Mouse (Mus musculus) kidney, embryonic 16.5 days (tissue): ENCODE data around the gene Jmjd1c. TPM values are rescaled to one million over a fixed set of nuclear protein-coding genes. Genes with fewer than 3 reads are reported as not detected.
A peak's percentile ranks its signal among the peaks of the same experiment; 100 is the strongest.

Experiments used
- ATAC-seq: fragments of 200-750 bp; cut with Nextera tagmentation; 2 replicates; pipeline ENCODE4 v1.8.0; 2017; ENCODE audit warnings: moderate TSS enrichment; ENCODE audit not compliant: low FRiP score, low TSS enrichment
- H3K27ac ChIP-seq: fragments of 300-500 bp; sonication (generic); 2 replicates; pipeline ENCODE4 v1.5.1; 2014; ENCODE audit warnings: low read length
- H3K27me3 ChIP-seq: fragments of 300-500 bp; sonication (generic); 2 replicates; pipeline ENCODE4 v1.6.1; 2014; ENCODE audit warnings: low read length, control low read depth, mixed read lengths; ENCODE audit not compliant: insufficient read depth
- H3K36me3 ChIP-seq: fragments of 300-500 bp; sonication (generic); 2 replicates; pipeline ENCODE4 v1.6.1; 2014; ENCODE audit warnings: low read length, control low read depth, mixed read lengths; ENCODE audit not compliant: insufficient read depth
- H3K4me1 ChIP-seq: fragments of 300-500 bp; sonication (generic); 2 replicates; pipeline ENCODE4 v1.6.1; 2014; ENCODE audit warnings: low read length, control low read depth, mixed read lengths; ENCODE audit not compliant: insufficient read depth
- H3K4me2 ChIP-seq: fragments of 300-500 bp; sonication (generic); replicated peaks from 2 replicates; pipeline ENCODE4 v1.6.1; 2014; ENCODE audit warnings: low read depth, low read length
- H3K4me3 ChIP-seq: fragments of 300-500 bp; sonication (generic); 2 replicates; pipeline ENCODE4 v1.5.1; 2014; ENCODE audit warnings: mild to moderate bottlenecking, low read length
- H3K9ac ChIP-seq: fragments of 300-500 bp; sonication (generic); replicated peaks from 2 replicates; pipeline ENCODE4 v1.6.1; 2014; ENCODE audit warnings: low read length
- H3K9me3 ChIP-seq: fragments of 300-500 bp; sonication (generic); 2 replicates; pipeline ENCODE4 v1.6.1; 2016; ENCODE audit warnings: low read length, control low read depth
- WGBS: fragments of 180-500 bp; shearing (Covaris S2); extraction: QIAGEN DNeasy Blood & Tissue Kit; methylation state at CpG from one replicate; pipeline ENCODE4 v1.1.7; 2014; 5-methylcytosine and 5-hydroxymethylcytosine counted together
- polyA plus RNA-seq: library from polyadenylated mRNA; unstranded; fragments of >200 nt; fragmentation: Nextera tagmentation; extraction: Ambion mirVana; gene quantifications from 2 replicates; pipeline ENCODE4 v1.2.1, GENCODE M21; 2015

Gene Jmjd1c
- polyA plus RNA-seq, 1 experiment from 2014 or later = 30.5 TPM

DNA sequence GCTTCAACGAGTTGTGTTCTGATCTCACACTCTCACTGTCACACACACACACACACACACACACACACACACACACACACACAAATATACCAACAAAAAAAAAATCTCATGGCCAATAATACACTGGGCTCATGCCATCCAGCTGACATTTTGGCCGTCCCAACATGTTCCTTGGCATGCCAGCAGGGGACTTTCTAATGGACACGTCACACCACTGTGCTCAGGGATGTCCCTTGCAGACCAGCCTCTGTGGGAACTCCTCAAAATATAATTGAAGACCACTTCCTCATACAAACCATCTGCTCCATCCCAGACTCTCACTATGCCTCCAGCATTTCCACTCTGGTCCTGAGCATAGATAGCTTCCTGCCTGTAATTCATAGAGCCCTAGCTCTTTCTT lies 29.5 kb upstream of the Jmjd1c start:
- no peak for ATAC-seq
- Histone ChIP-seq H3K9me3 (no peaks in the 10 kb centered on the region), H3K27me3 (no peaks in the 10 kb centered on the region), H3K9ac (no peak overlapping the region), H3K4me2 (no peak overlapping the region), H3K4me1 (peaks cover 8% of the 10 kb centered on the region; the same call in 1 of the 2 replicates), H3K36me3 (0 out of 2 replicates have a peak, but pooled peaks cover 2% of the 10 kb centered on the region), H3K4me3 (no peak overlapping the region), H3K27ac (no peak overlapping the region)
- 84% methylated on average over 3 of the region's 3 CpGs for WGBS

DNA sequence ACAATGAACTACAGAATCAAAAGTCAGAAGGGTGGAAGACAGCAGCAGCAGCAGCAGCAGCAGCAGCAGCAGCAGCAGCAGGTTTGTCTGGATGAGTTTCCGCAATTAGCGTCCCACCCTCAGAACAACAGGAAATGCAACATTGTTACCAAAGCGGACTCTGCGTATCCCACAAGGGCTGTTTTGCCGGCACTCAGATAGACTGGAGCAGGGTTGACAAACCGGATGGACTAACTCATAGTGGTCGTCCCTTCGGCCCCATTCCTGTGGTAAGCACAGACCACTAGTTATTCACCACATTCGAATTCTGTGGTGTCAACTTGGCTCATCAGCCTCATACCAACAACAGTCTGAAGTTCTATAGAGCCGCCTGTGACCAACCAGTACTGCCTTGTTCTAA lies 26.9 kb upstream of the Jmjd1c start:
- ATAC-seq = no peak
- WGBS = 87% methylated on average over 10 of the region's 10 CpGs
- no peak overlapping the region for H3K27ac ChIP-seq

DNA sequence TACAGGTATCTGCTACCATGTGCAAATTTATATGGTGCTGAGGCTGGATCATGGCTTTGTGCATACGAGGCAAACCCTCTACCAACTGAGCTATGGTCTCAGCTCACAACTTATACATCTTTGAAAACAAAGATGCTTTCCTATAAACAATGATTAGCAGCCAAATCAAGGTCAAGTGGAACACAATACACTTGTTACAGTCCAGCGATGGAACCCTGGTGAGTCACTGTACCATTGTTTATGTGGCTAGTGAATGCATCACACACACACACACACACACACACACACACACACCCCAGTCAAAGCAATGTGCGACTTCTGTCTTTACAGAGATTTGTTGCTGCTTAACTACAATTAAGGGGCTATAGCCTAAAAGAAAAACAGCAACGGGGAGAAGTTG lies 24.5 kb upstream of the Jmjd1c start:
- H3K27ac ChIP-seq = no peak overlapping the region
- 0 out of 2 replicates have a peak, but pooled peaks cover 2% of the 10 kb centered on the region for H3K36me3 ChIP-seq
- H3K4me1 ChIP-seq = peaks cover 7% of the 10 kb centered on the region; the same call in 1 of the 2 replicates
- ATAC-seq = no peak
- 54% methylated on average over 4 of the region's 4 CpGs for whole genome bisulfite sequencing
- no peaks in the 10 kb centered on the region for H3K27me3 ChIP-seq
- no peak overlapping the region for H3K4me2 ChIP-seq
- no peaks in the 10 kb centered on the region for H3K9me3 ChIP-seq
- H3K9ac ChIP-seq = no peak overlapping the region
- H3K4me3 ChIP-seq = no peak overlapping the region

More for the DNA sequence above, 26.9 kb upstream of the Jmjd1c start:
- Histone ChIP-seq H3K4me2 (no peak overlapping the region), H3K36me3 (0 out of 2 replicates have a peak, but pooled peaks cover 2% of the 10 kb centered on the region), H3K9me3 (no peaks in the 10 kb centered on the region), H3K27me3 (no peaks in the 10 kb centered on the region), H3K9ac (no peak overlapping the region), H3K4me3 (no peak overlapping the region), H3K4me1 (0 out of 2 replicates have a peak, but pooled peaks cover 5% of the 10 kb centered on the region)

DNA sequence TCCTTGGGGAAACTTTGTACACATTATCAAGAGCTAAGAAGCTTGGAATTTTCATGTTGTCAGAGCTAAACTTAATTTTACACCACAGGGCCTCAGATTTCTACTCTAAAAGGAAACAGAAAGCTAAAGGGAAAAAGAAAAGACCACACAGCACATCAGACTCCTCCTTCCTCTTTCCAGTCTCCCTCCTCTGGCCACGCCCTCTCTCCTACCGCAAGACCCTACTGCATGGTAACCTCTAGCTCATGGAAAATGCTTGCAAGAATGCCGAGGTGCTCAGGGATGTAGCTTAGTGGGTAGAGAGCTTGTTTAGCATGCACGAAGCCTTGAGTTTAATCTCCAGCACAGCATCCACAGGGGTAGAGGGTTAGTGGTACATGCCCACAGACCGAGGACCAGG lies 24.0 kb upstream of the Jmjd1c start:
- 0 out of 2 replicates have a peak, but pooled peaks cover 2% of the 10 kb centered on the region for H3K36me3 ChIP-seq
- H3K9ac ChIP-seq = no peak overlapping the region
- H3K4me1 ChIP-seq = peaks cover 11% of the 10 kb centered on the region; the same call in 1 of the 2 replicates
- no peaks in the 10 kb centered on the region for H3K9me3 ChIP-seq
- no peak overlapping the region for H3K4me2 ChIP-seq
- H3K27ac ChIP-seq = no peak overlapping the region
- WGBS = 86% methylated on average over 5 of the region's 5 CpGs
- H3K4me3 ChIP-seq = no peak overlapping the region
- no peak for ATAC-seq
- no peaks in the 10 kb centered on the region for H3K27me3 ChIP-seq

DNA sequence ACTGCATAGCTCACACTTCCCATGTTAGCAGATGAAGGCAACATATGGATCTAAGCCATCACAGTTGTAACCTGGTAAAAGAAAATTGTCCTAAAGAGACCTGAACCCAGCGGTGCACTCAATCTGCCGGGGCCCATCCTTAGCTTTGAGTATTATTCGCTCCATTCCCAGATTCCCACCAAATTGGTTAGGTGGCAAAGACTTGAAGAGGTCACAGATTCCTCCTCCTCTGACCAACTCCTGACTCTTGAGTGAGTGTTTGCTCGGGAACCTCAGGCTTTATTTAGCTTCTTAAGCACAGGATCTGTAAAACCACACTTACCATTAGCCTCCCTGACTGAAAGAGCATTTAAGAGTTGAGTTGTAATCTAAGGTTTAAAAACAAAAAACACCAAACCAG lies 23.3 kb upstream of the Jmjd1c start:
- no peaks in the 10 kb centered on the region for H3K27me3 ChIP-seq
- peaks cover 14% of the 10 kb centered on the region; the same call in 1 of the 2 replicates for H3K4me1 ChIP-seq
- no peaks in the 10 kb centered on the region for H3K9me3 ChIP-seq
- no peak overlapping the region for H3K27ac ChIP-seq
- H3K36me3 ChIP-seq = 0 out of 2 replicates have a peak, but pooled peaks cover 2% of the 10 kb centered on the region
- no peak overlapping the region for H3K4me2 ChIP-seq
- 94% methylated on average over 4 of the region's 4 CpGs for WGBS
- H3K9ac ChIP-seq = no peak overlapping the region
- H3K4me3 ChIP-seq = no peak overlapping the region
- ATAC-seq = no peak

DNA sequence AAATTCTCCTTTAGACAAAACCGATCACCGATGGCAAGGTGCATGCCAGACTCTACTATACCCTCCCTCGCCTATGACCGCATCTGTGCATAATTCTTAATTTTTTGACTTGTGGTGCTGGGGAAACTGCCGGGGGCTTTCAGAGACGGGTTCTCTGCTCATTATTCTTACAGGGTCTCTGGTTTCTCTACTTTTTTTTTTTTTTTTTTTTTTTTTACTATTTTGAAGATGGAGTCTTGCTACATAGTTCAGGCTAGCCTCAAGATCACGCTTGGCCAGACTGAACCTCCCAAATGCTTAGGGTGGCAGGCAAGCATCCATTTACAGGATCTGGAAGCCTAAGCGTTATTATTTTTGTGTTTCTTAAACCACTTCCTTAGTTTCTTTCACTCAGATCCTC lies 22.3 kb upstream of the Jmjd1c start:
- no peak overlapping the region for H3K4me3 ChIP-seq
- WGBS = 84% methylated on average over 8 of the region's 8 CpGs

DNA sequence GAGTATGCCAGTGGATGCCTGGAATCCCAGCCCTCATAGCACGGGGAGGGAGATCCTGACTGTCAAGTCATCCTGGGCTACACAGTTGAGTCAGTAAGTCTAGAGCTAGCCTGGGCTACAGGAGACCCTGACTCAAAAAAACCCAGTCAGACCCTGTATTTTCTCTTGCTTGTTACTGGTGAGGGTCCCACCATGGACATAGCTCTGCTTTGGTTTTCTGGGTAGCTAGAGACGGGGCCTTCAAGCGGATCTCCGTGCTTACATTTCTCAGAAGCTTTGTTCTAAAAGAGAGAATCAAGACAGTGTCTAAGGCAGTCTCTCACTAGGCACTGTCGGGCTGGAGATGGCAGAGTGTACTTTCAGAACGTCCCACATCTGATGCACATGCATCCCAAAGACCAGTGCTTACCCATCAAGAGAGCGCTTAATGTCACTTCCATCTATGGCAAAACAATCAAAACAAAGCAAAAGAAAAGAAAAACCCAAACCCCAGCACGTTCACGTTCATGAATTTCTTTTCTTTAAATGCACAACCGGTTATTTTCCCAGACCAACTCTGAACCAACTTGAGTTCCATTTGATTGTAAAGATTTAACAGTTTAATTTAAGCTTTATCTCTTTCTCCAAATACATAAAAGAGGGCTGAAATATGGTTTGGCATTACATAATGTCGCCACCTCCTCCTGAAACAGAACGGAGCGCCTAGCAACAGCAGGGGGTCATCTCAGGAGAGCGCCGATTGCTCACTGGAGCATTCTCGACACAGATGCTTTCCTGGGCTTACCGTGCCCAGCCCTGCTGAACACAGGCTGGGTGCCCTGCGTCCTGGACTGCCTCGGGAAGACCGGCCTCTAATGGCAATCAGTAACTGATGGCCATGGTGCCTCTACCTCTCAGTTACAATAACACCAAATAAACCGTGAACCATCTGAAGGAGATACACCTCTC lies 19.7 kb upstream of the Jmjd1c start:
- Histone ChIP-seq H3K36me3 (no peaks in the 10 kb centered on the region), H3K27ac (no peak overlapping the region), H3K27me3 (no peaks in the 10 kb centered on the region), H3K4me3 (no peak overlapping the region), H3K4me1 (peaks cover 20% of the 10 kb centered on the region), H3K4me2 (0 out of 2 replicates have a peak overlapping the region, but pooled peaks have one; percentile 1), H3K9ac (no peak overlapping the region), H3K9me3 (no peaks in the 10 kb centered on the region)
- WGBS = 55% methylated on average over 21 of the region's 21 CpGs
- ATAC-seq = peak; percentile 71

More for the DNA sequence above, 22.3 kb upstream of the Jmjd1c start:
- no peak overlapping the region for H3K27ac ChIP-seq
- peaks cover 14% of the 10 kb centered on the region; the same call in 1 of the 2 replicates for H3K4me1 ChIP-seq
- no peaks in the 10 kb centered on the region for H3K27me3 ChIP-seq
- H3K4me2 ChIP-seq = no peak overlapping the region
- 0 out of 2 replicates have a peak, but pooled peaks cover 2% of the 10 kb centered on the region for H3K36me3 ChIP-seq
- H3K9ac ChIP-seq = no peak overlapping the region
- no peaks in the 10 kb centered on the region for H3K9me3 ChIP-seq
- no peak for ATAC-seq

DNA sequence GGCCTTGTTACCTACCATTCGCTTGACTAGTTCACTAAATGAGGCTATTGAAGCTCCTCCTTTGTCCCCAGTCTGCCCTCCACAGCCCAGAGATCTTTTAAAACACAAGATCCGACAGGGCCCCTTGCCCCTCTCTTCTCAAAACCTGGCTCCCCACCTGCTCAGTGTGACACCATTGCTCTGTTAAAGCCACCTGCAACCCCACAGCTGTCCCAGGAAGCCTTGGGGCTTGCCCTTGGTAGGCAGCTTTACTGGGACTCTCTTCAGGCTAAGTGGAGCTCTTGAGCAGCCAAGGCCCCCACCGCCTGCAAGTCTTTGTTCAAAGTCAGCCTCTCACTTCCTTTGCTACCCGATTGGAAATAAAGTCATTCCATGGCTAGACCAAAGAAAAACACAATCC lies 16.9 kb upstream of the Jmjd1c start:
- 41% methylated on average over 4 of the region's 4 CpGs for WGBS
- H3K27me3 ChIP-seq = no peaks in the 10 kb centered on the region
- no peak; the same call in 1 of the 2 replicates for ATAC-seq
- no peaks in the 10 kb centered on the region for H3K9me3 ChIP-seq
- no peak overlapping the region for H3K4me3 ChIP-seq
- no peaks in the 10 kb centered on the region for H3K36me3 ChIP-seq
- H3K9ac ChIP-seq = no peak overlapping the region
- H3K27ac ChIP-seq = no peak overlapping the region; the same call in 1 of the 2 replicates
- H3K4me1 ChIP-seq = peaks cover 17% of the 10 kb centered on the region
- H3K4me2 ChIP-seq = no peak overlapping the region

DNA sequence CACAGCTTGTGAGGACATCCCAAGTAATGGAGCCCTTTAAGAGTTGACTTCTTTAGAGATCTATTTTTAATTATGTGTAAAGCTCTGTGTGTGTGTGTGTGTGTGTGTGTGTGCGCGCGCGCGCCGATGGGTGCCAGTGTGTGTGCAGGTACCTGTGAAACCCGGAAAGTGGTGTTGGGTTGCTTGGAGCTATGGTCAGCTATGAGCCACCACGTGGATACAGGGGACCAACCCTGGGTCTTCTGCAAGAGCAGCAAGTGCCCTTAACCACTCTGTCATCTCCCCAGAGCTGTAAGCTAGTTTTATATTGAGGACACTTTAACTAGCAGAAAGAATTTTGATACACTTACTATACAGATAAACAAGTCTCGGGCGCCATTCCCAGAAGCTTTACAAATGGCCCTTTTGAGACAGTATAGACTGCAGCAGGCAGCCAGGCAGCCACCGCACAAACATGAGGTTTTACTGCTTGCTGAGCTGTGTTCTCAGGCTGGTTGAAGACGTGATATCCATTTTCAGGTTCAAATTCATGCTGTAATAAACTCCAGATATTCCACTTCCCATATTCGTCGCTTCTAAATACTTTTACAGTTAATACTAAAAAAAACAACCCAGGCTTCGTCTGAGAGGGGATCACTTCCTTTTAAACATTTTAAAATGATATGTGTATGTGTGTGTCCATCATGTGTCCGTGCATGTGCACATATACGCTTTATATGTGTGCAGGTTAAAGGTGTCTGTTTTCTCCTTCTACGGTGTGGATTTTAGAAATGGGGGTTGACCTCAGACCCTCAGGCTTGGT lies 14.5 kb upstream of the Jmjd1c start:
- no peak overlapping the region for H3K27ac ChIP-seq
- peaks cover 22% of the 10 kb centered on the region for H3K4me1 ChIP-seq
- H3K9me3 ChIP-seq = no peaks in the 10 kb centered on the region
- no peak overlapping the region for H3K4me3 ChIP-seq
- no peak overlapping the region for H3K9ac ChIP-seq
- H3K36me3 ChIP-seq = no peaks in the 10 kb centered on the region
- ATAC-seq = no peak
- no peaks in the 10 kb centered on the region for H3K27me3 ChIP-seq
- H3K4me2 ChIP-seq = no peak overlapping the region
- WGBS = 73% methylated on average over 18 of the region's 18 CpGs
